Mouse (Mus musculus) right cerebral cortex, postnatal 10 days (tissue): ENCODE data around the gene H2-Aa.

Source experiments
- DNase-seq, 2 experiments: peaks; one replicate each; pipeline ENCODE4 v3.0.0; 2021; ENCODE audit warnings: low spot score in 2 of 2

Gene H2-Aa

GRCm38 (mm10) chr17:34300071-34300470 lies 12.4 kb upstream of the H2-Aa start:
- DNase-seq: no peak

- DNase-seq: no peak
Observed at GRCm38 (mm10) chr17:34299356-34299755, 11.7 kb upstream of the H2-Aa start.

- DNase-seq: peak; percentile 47 to 53
Observed at GRCm38 (mm10) chr17:34295891-34296794, 8.5 kb upstream of the H2-Aa start.

GRCm38 (mm10) chr17:34295307-34295706 lies 7.7 kb upstream of the H2-Aa start:
- DNase-seq: no peak

- DNase-seq: no peak
Observed at GRCm38 (mm10) chr17:34294249-34294648, 6.6 kb upstream of the H2-Aa start.

- no peak for DNase-seq
Observed at GRCm38 (mm10) chr17:34293533-34293932, 5.9 kb upstream of the H2-Aa start.

- DNase-seq: no peak
Observed at GRCm38 (mm10) chr17:34292570-34292969, 4.9 kb upstream of the H2-Aa start.

- DNase-seq: peak; percentile 88 to 91
Observed at GRCm38 (mm10) chr17:34291609-34292008, 4.0 kb upstream of the H2-Aa start.

GRCm38 (mm10) chr17:34288131-34288530 lies 508 bp upstream of the H2-Aa start:
- DNase-seq: no peak

- DNase-seq: no peak
Observed at GRCm38 (mm10) chr17:34286999-34287398, 624 bp downstream of the H2-Aa start.

GRCm38 (mm10) chr17:34286501-34286900 lies 1.1 kb downstream of the H2-Aa start:
- DNase-seq: no peak

- no peak for DNase-seq
Observed at GRCm38 (mm10) chr17:34285848-34286247, 1.8 kb downstream of the H2-Aa start.

GRCm38 (mm10) chr17:34285371-34285770 lies 2.3 kb downstream of the H2-Aa start:
- DNase-seq: no peak

GRCm38 (mm10) chr17:34281836-34282235 lies 5.8 kb downstream of the H2-Aa start:
- DNase-seq: no peak

GRCm38 (mm10) chr17:34280499-34281038 lies 7.1 kb downstream of the H2-Aa start:
- DNase-seq: no peak

GRCm38 (mm10) chr17:34272102-34272501 lies 15.5 kb downstream of the H2-Aa start:
- DNase-seq: no peak

- DNase-seq: no peak
Observed at GRCm38 (mm10) chr17:34270940-34271339, 16.7 kb downstream of the H2-Aa start.

GRCm38 (mm10) chr17:34270230-34270629 lies 17.4 kb downstream of the H2-Aa start:
- no peak for DNase-seq

GRCm38 (mm10) chr17:34269817-34270216 lies 17.8 kb downstream of the H2-Aa start:
- DNase-seq: no peak

GRCm38 (mm10) chr17:34268748-34269147 lies 18.9 kb downstream of the H2-Aa start:
- no peak for DNase-seq

GRCm38 (mm10) chr17:34268262-34268661 lies 19.4 kb downstream of the H2-Aa start:
- DNase-seq: no peak

GRCm38 (mm10) chr17:34264452-34265351 lies 22.9 kb downstream of the H2-Aa start:
- DNase-seq: no peak
